Mouse (Mus musculus) urinary bladder, postnatal 36 days (tissue): Measurements from ENCODE around the gene 4930432K21Rik.
A peak's percentile ranks its signal among the peaks of the same experiment; 100 is the strongest.

Experiments used
- DNase-seq, 2 experiments: peaks; one replicate each; pipeline ENCODE4 v3.0.0; 2022; ENCODE audit warnings: low spot score in 2 of 2, mixed read lengths in 1 of 2

Gene 4930432K21Rik

GRCm38 (mm10) chr8:84208381-84209380 lies 60.9 kb downstream of the 4930432K21Rik start:
- no peak for DNase-seq

GRCm38 (mm10) chr8:84210167-84210791 lies 62.5 kb downstream of the 4930432K21Rik start:
- peak; percentile 75 to 78 for DNase-seq

- no peak for DNase-seq
Measured at GRCm38 (mm10) chr8:84211202-84211601, 63.4 kb downstream of the 4930432K21Rik start.

GRCm38 (mm10) chr8:84211881-84212563 lies 64.2 kb downstream of the 4930432K21Rik start:
- no peak for DNase-seq

GRCm38 (mm10) chr8:84213277-84213676 lies 65.5 kb downstream of the 4930432K21Rik start:
- no peak for DNase-seq

GRCm38 (mm10) chr8:84217206-84217605 lies 69.4 kb downstream of the 4930432K21Rik start:
- no peak for DNase-seq

GRCm38 (mm10) chr8:84218143-84218542 lies 70.3 kb downstream of the 4930432K21Rik start:
- no peak for DNase-seq

- DNase-seq = no peak
Measured at GRCm38 (mm10) chr8:84220105-84220504, 72.3 kb downstream of the 4930432K21Rik start.
